Mouse (Mus musculus) layer of hippocampus, postnatal 36 days (tissue): ENCODE data around the gene Fnip1. TPM values are rescaled to one million over a fixed set of nuclear protein-coding genes. Genes with fewer than 3 reads are reported as not detected.

ENCODE experiments used
- DNase-seq, 2 experiments: peaks; one replicate each; pipeline ENCODE4 v3.0.0; 2022
- total RNA-seq, 2 experiments: library from RNA; stranded (reverse); gene quantifications; 2 replicates each; pipeline ENCODE4 v1.2.3; 2021

The Fnip1 gene
- total RNA-seq, 2 experiments from 2014 or later = 34.9 to 36.4 TPM

DNA sequence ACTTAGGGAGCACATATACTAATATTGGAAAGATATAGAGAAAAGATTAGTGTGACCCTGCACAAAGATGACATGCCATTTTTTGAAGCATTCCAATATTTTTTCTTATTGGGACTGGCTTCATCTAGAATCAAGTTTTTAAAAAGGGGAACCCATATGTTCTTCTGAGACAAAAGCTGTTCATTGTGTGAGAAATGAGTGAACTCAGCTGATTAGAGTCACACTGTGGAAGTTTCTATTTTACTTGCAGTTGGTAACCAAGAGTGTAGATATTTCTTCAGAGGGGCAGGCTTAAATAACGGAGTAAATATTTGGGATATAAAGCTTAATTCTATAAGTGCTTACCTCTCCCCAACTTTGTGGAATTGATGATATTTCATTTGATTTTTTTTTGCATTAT, 20.2 kb downstream of the Fnip1 start:
- DNase-seq = no peak

DNA sequence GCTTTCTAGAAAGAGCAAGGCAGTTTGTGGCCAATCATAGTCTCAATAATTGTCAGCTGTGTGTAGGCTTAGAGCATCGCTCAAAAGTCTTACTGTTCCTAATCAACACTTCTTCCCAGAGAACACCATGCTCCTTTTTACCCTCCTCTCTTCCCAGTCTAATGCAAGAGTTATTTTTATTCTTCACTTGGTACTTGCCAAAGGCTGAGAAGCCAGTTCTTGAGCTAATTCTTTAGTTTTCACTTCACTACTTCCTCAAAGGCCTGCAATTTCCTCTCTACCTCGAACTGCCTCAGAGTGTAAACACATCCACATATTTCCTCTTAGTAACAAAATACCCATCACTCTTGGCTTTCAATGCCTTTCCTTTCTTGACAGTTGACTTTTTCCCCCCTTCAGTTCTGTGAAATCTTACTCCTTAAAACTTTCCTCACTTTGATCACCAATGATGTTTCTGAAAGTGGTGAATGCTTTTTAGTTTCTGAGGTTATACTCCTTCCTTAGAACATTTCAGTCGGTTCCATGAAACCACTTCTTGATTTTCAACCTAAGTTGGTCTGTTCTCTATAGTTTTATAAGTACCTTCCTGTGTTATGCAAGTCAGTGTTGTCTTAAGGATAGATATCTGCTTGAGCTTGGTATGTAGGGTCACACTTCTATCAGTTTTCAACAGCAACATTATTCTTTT, 26.7 kb downstream of the Fnip1 start:
- no peak for DNase-seq

DNA sequence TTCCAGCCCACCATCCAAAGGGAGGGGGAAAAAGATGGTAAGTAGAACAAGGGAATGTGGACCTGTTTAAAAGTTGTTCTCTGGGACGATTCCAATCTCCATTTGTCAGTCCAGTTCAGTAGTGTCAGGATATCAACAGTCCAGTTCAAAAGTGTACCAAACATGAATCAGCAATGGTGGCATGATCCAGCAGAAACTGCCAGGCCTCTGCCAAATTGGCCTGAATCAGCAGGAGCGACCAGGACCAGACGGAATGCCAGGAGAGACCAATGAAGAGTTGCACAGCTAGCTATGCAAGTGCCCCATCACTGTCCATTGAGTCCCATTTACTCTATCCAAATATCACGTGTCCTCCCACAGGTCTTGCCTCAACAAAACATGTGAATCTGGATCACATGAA, 34.2 kb downstream of the Fnip1 start:
- DNase-seq = no peak

DNA sequence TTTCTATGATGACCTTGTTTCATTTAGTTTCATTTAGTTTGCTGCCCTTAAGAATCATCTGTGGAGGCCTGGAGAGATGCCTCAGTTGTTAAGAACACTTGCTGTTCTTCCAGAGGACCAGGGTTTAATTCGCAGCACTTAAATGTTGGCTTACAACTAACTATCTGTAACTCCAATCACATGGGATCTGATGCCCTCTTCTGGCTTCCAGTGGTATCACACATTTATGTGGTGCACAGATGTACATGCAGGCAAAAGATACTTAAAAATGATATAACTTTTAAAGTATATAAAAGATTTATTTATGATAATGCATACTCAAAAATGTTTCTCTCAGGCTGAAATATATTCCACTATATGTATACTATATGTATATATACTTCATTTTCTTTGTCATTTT, 40.4 kb downstream of the Fnip1 start:
- DNase-seq = no peak

DNA sequence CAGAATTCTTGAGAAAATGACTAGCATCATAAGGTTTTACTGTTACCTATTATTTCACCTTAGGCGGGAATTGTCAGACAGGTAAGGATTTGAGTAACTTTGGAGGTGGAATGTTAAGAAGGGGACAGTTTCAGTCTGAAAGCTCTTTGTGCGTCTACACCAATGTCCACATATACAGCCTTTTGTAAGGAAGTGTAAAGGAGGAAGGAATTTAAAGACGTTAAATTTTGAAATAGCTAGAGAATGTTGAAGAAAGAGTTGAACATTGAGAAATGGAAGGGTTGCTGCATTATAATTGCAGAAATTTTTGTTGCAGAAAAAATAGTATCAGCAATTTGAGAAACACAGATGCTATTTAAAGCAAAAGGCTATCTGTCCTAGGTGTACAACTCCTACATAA, 48.0 kb downstream of the Fnip1 start:
- no peak for DNase-seq

DNA sequence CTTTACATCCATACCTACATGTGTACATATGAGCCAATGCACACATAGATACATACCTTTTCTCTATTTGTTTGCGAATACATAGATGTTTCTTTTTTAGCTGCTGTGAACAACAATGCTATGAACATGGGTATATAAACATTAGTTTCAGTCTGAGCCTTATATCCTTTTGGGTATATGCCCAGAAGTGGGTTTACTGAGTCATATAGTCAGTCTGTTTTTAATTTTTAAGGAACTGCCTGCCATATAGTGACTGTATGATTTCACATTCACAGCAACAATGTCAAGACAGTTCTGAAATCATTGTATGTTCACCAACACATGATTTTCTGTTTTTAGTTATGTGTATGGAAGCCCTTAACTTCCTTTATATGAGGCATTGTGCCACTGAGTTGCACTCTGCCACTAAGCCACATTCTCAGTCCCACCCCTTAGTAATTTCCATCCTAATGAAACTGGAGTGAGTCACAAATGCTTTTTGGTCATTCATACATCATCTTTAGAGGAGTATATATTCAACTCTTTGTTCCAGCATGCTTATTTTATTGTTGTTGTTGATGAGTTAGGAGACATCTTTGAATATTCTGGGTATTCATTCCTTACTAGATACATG, 54.1 kb downstream of the Fnip1 start:
- no peak for DNase-seq

DNA sequence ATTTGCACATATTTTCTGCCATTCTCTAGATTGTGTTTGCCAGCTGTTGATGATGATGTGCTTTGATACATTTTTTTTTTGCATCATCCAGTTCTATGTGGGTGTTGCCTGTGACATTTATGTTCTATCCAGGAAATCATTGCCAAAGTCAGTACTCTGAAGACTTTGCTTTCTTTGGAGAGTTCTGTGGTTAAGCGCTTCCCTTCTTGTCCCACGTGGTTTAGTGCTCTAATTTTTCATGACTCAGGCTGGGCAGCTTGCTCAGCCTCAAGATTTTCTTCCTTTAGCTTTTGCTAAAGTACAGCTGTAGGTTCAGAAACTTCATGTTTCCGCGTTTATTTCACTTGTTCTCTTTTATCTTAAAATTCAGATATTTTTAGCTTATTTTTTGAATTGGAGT, 54.6 kb downstream of the Fnip1 start:
- DNase-seq = no peak

DNA sequence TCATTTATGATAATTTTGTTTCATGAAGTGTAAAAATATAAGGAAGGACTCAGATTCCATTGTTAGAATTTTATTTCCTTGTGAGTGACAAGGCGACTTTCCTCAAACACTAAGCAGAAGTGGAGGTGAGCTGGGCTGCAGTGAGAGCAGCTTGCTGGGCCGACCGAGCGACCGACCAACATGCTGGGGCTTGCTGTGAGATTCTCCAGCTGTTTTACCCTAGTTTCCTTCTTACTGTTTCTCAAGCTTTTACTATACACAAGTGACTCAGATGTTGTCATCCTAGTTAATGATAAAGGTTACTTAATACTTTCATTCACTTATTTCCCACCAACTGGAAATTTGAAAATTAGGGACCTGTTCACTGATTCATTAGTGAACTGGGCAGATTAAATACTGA, 61.8 kb downstream of the Fnip1 start:
- DNase-seq = no peak

DNA sequence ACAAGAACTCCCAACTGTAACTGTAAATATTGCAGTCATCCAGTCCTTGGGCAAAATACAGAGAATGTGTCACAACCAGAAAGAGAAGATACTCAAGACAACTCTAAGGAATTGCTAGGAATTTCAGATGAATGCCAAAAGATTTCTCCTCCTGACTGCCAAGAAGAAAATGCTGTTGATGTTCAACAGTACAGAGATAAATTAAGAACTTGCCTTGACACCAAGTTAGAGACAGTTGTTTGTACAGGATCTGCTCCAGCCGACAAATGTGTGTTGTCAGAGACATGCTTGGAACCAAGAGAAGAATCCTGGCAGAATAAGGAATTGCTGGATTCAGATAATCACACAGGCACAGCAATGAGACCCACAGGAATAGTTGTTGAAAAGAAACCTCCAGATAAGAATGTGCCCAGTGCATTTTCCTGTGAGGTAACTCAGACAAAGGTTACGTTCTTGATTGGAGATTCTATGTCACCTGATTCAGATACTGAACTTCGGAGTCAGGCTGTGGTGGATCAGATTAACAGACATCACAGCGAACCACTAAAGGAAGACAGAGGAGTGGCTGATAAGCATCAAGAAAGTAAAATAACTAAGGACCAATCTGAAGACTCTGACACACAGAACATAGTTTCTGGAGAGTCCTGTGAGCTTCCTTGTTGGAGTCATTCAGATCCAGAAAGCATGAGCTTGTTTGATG, 64.7 kb downstream of the Fnip1 start:
- DNase-seq = no peak

DNA sequence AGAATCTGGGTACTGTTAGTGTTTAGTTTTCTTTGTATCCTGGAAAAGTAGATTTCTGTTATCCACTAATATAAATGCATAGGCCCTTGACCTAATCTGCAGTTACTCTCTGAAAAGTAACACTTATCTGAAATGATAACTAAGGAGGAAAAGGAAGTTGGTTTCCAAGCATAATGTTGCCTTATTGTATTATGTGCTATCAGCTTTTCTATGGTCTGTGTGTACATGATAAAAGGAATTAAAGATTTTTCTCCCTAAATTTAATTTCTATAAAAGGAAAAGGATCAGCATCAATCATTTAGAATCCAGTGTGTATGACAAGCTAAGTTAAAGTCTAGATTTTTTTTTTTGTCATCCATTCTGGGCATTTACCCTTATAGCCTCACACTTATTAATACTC, 75.6 kb downstream of the Fnip1 start:
- no peak for DNase-seq

DNA sequence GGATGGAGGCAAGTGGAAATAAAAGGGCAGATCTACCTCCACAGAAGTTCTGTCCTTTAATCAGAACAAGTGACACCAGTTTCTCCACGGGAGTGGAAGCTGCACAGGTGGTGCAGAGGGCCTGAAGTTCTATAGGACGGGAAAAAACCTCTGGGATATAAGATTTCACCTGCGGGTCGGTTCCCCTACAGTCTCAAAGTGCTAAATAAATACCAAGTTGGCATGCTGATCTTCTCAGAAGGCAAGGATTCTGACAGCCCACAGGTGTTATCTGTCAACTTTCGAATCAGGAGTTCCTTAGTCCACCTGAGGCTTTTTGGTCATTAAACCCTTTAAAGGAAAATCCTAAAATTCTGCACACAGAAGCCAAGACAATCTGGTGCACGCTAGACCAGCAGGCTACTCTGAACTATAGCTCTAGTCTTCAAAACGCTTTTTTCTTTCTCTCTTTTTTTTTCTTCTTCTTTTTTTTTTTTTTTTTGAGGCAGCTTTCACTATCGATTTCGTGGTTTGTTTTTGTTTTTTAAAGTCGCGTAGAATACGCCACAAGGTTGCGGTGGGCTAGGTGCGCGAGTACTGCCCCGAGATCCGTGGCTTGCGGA, 84.0 kb downstream of the Fnip1 start:
- no peak for DNase-seq

DNA sequence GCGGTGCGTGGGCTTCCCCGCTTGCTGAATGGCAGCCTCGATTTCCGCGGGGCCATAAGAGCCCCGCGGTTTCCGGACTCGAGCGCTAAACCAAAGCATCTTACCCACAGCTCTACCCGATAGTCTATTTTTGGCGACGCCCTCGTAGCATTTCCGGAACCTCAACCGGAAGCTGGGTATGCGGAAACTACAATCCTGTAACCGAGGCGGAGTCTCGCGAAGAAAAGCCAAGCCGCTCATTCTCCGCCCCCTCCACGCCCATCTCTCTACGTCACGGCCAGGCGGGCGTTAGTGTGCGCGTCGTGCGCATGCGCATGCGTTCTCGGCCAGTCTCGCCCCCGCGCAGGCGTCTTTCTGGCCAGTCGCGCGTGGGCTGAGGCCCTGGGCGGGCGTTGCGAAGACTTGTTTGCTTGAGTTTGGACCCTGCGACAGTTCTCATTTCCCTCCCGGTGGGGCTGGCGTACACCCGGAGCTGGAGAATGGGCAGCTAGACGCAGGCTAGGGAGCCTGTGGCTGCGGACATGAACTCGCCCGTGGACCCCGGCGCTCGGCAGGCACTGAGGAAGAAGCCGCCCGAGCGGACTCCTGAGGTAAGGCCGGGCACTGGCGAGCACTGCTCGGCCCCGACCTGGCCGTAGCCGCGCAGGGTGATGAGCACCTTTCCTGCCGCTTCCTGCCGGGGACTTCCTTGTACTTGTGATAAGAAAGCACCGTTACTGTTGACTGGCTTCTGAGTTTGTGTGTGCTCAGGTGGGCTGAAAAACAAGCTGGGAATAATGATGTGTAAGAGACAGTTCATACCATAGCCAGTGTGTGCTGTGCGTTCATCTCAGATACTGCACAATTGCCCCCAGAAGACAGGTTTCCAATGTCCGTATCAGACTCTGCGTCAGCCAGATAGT, 84.8 kb downstream of the Fnip1 start, which contains the start of gene Rapgef6:
Gene Rapgef6, plus strand, starts transcription at position 319 of the 902 bp plus-strand sequence.
- peak; percentile 98 to 99 for DNase-seq

DNA sequence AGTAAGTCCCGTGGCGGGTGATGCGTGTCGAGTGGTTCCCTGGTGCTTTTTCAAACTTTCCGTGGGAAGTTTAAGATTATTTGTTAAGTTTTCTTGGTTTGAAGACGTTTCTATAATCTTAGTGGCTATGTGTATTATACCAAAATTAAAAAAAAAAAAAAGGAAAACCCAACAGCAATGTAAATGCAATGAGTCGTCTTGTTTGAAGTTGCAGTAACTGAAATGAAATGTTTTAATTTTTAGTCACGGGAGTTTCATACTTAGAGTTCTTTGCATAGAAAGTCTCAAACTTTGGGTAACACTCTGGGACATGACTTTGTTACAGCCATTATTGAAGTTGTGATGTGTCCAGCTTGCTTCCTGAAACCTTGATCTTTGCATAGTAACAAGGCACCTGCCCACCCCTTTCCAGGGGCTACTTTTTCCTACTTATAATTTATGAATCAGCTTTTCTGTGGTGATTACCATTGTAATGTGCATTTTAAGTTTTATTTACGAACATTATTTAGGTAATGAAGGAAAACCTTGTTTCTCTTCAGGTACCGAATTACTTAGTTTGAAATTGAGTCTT, 85.5 kb downstream of the Fnip1 start:
- no peak for DNase-seq

DNA sequence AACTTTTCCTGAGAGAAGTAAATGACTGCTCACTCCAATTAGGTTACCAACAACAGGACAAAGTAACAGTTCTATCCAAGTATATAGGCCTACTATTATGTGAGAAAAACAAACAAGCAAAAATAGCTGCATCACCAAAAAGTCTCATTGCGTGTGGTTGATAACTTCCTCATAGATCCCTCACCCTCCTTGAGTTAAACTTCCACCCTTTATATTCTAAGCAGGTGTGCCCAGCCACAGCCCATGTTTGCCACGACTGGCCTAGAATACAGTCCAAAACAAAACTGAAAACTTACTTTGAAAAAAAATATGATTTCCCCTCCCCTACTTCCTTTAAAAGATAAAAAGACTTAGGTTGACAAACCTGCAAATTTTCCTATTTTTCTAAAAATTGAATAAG, 90.0 kb downstream of the Fnip1 start:
- DNase-seq = no peak

DNA sequence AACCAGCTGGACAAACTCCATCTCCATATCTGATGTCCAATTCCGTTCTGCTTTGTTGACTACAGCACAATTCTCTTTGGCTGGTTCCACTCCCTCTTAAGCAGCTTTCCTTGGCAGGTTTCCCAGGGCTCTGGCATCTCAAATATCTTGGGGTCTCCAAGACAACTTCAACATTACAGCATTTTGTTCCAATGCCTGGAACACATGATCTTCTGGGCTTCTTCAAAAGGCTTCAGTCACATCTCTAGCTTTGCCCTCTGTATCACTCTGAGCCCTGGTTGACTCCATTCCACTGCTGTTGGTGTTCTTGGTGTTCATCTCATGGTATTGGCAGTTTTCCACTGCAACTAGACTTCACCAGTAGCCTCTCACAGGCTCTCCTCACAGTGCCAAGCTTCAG, 92.4 kb downstream of the Fnip1 start:
- no peak for DNase-seq

DNA sequence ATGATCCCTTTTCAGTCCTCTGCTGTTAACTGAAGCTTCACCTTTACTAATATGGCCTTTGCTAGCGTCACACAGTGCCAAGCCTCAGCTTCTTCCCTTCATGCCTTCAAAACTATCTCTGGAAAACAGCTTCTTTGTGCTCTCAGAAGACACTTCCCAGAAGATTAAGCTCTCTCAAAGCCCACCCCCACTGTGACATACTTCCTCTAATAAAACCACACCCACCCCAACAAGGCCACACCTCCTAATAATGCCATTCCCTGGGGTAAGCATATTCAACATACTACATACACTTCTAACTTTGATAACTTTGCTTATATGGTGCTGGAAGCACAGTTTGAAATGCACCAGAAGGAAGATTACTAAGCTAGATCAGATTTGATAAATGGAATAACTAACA, 92.9 kb downstream of the Fnip1 start:
- no peak for DNase-seq

DNA sequence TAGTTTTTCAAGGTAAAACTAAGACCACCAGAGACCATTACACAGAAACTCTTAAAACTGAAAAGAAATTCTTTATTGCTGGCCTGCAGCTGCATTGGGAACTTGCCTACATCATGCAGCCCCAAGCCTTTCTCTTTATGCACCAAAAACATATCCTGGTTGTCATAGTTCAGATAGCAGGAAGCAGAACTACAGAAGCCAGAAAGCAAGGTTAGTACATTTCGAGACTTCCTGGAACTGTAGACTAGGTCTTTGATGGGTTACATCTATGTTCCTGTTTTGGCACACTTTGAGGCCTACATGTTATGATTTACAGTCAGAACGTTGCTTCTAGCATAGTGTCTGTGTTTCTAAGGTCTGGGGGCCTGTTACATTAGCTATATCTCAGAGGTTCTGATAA, 95.8 kb downstream of the Fnip1 start:
- DNase-seq = no peak

DNA sequence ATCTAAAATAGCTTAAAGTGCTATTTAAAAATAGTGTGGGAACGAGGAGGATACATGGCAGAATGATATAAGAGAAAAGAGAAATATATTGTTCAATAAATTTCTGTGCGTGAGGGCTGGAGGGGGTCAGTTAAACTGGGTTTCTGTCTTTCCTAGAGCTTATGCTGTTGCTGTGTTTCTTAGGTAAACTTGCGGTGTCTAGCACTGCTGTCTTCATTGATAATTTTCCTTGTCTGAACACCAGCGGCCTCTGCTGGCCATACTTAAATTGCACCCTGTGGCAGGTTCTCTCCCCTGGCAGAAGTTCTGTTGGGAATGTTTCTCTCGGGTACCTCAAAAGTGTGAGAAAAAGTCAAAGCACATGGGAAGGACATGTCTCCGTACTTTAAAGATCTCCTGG, 96.9 kb downstream of the Fnip1 start:
- peak; percentile 52 to 61 for DNase-seq

DNA sequence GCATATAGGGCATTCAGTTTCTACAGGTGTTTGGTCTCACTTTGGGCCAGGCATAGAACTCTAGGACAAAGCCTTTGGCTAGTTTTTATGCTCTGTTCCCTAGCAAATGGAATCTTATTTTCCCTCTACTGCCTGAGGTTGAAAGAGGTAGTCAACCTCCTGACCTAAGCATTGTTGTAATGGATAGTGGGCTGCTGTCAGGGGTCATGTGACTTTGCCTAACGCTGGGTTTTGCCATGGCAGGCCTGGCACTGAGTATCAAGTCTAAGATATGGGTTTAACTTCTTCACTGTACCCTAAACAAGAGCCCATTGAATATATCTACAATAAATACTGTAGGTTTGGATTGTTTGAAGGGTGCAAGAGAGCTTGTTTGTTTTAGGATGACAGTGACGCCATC, 101.0 kb downstream of the Fnip1 start:
- DNase-seq = no peak

DNA sequence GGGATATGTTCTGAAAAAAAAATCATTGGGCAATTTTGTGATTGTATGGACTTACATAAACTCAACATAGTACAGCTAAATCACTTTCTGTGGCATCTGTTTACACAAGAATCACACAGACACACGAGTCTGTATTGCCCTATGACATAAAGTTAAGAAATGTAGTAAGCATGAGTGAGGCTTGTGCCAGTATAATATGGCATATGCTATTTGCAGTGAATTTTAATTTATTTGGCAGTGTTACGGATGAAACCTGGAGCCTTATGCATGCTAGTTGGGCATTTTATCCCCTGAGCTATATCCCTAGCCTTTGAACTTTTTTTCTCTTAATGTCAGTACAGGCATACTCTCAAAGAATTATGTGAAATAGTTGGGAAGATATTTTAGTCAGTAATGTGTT, 101.5 kb downstream of the Fnip1 start:
- DNase-seq = no peak

DNA sequence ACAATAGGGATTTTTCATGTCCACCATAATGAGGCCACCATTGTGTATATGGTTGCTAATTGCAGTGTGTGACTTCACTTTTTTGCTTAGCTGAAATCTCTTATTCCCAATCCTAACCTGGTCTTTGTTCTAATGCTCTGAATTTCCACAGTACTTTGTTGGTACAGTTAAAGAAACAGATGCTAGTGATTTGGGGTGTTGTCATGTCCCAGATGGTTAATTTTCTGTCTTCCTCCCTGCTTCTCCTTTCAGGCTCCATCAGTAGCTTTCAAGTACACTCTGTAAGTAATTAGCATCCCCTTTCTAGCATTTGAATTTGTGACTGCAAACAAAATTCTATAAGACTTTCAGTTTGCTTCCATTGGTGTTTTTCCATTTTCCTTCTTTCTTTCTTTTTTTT, 102.3 kb downstream of the Fnip1 start:
- DNase-seq = no peak

DNA sequence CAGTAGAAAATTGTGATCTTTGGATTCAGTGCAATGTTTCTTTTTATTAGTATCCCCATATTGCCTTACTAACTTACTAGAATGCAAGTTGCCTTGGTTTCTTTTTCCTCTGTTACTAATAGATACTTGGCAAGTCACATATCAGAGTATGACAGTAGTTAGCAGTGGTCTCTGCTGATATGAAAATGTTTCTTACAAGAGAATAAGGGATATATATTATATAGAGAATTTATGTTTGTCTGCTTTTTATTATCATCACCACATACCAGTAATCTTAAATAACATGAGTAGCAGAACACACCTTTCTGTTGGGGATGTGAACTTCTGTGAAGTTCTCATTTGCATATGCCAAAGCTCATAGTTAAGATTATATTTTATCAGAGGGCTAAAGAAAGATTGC, 104.4 kb downstream of the Fnip1 start:
- no peak for DNase-seq
